Mouse (Mus musculus) G1E-ER4 (cell line): ENCODE data around the gene Nr1h5. TPM values are rescaled to one million over a fixed set of nuclear protein-coding genes. Genes with fewer than 3 reads are reported as not detected.

Experiments used
- GATA1 ChIP-seq: IDR thresholded peaks from one replicate; pipeline ENCODE4 v1.8.0; 2012; ENCODE audit warnings: low read length, inconsistent platforms
- polyA plus RNA-seq: library from polyadenylated mRNA; stranded (reverse); fragments of >175 nt; gene quantifications from 2 replicates; pipeline ENCODE4 v1.2.3, GENCODE M21; 2012

Nr1h5 gene
- polyA plus RNA-seq, 1 experiment = not detected

- TF ChIP-seq GATA1 = no peak
These were observed 17.6 kb downstream of the Nr1h5 start for GRCm38 (mm10) chr3:102946312-102946711.

- TF ChIP-seq GATA1 = no peak
These were observed 25.8 kb downstream of the Nr1h5 start for GRCm38 (mm10) chr3:102938100-102938499.

GRCm38 (mm10) chr3:102935451-102936354 lies 28.2 kb downstream of the Nr1h5 start, which contains the start of gene Sycp1:
Gene Sycp1 (minus strand): TSS chr3:102936100.
- no peak for TF ChIP-seq GATA1

DNA sequence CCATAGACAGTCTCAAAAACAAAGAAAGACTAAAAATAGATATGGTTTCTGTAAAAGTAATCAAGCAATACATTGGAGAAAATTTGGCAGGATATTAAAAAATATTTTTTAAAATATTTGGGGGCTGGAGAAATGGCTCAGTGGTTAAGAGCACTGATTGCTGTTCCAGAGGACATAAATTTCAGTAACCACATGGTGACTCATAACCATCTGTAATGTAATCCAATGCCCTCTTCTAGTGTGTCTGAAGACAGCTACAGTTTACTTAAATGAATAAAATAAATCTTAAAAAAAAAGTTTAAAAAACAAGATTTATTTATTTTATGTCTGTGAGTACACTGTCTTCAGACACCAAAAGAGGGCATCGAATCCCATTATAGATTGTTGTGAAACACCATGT lies 64.8 kb downstream of the Nr1h5 start:
- TF ChIP-seq GATA1 = no peak

Other genes with a start within 250 kb of the Nr1h5 start
- gene Tspan2, start 229.6 kb downstream of the Nr1h5 start, polyA plus RNA-seq = not detected in 2 replicates
- gene Tshb, start 181.4 kb downstream of the Nr1h5 start, polyA plus RNA-seq = not detected in 2 replicates
- gene Sycp1, start 28.0 kb downstream of the Nr1h5 start, polyA plus RNA-seq = not detected in 2 replicates
- gene Sike1, start 31.6 kb upstream of the Nr1h5 start, polyA plus RNA-seq = 3.6 and 4.3 TPM in 2 replicates
- gene Csde1, start 56.3 kb upstream of the Nr1h5 start, polyA plus RNA-seq = 4.5 and 7.9 TPM in 2 replicates
- 3.0 and 3.7 TPM in 2 replicates for gene Nras, start 94.2 kb upstream of the Nr1h5 start, polyA plus RNA-seq
- not detected in 2 replicates for gene Ampd1, start 109.9 kb upstream of the Nr1h5 start, polyA plus RNA-seq
- 0.71 and 1.0 TPM in 2 replicates for gene Dennd2c, start 138.5 kb upstream of the Nr1h5 start, polyA plus RNA-seq
- gene Bcas2, start 207.5 kb upstream of the Nr1h5 start, polyA plus RNA-seq = 135 and 210 TPM in 2 replicates